17 mouse cellular contexts compared by ENCODE assay signal in genomic region chr6:122635315-122635714, GRCm38 (mm10). TPM values are rescaled to one million over a fixed set of nuclear protein-coding genes. Genes with fewer than 3 reads are reported as not detected.
DNase-seq lines count a peak whose midpoint lies in the region; ATAC-seq and TF ChIP-seq lines count a peak whose summit lies in the region.
"Had no signal": no experiment of that assay in that cellular context is flagged by ENCODE, and none has a peak within 500 bp of the region (broad histone marks: within the 10 kb centered on the region; RNA-seq: fewer than 3 reads in every experiment).

No protein-coding gene starts in this region.

- no peaks in the 10 kb centered on the region for H3K9me3 ChIP-seq in liver, embryonic 12.5 days (replicated peaks)
- H3K9me3 ChIP-seq in midbrain, embryonic 10.5 days (replicated peaks), result no peaks in the 10 kb centered on the region
- H3K9me3 ChIP-seq in forebrain, embryonic 16.5 days (ENCODE audit: control insufficient read depth, low read length), result no peaks in the 10 kb centered on the region
- H3K9me3 ChIP-seq: heart, embryonic 12.5 days; hindbrain, embryonic 12.5 days; stomach, embryonic 15.5 days had no signal

- H3K27ac ChIP-seq in liver, adult 2 months (replicated peaks; ENCODE audit: insufficient read depth, low read depth, low read length), result no peak overlapping the region
- H3K27ac ChIP-seq in liver, embryonic 12.5 days, result no peak overlapping the region
- H3K27ac ChIP-seq in midbrain, embryonic 10.5 days (replicated peaks), result no peak overlapping the region
- no peak overlapping the region for H3K27ac ChIP-seq in forebrain, embryonic 16.5 days (ENCODE audit: low read length)
- H3K27ac ChIP-seq: hindbrain, embryonic 12.5 days; stomach, embryonic 15.5 days had no signal

- no peak overlapping the region for H3K4me3 ChIP-seq in liver, adult 2 months (ENCODE audit: insufficient read depth, low read depth, low read length)
- no peak overlapping the region for H3K4me3 ChIP-seq in liver, embryonic 12.5 days
- no peak overlapping the region for H3K4me3 ChIP-seq in midbrain, embryonic 10.5 days
- H3K4me3 ChIP-seq in forebrain, embryonic 16.5 days (replicated peaks; ENCODE audit: low read length), result no peak overlapping the region
- H3K4me3 ChIP-seq: heart, embryonic 12.5 days; hindbrain, embryonic 12.5 days; stomach, embryonic 15.5 days had no signal

- H3K4me2 ChIP-seq in liver, embryonic 12.5 days, result no peak overlapping the region
- no peak overlapping the region for H3K4me2 ChIP-seq in forebrain, embryonic 16.5 days (ENCODE audit: low read length)
- H3K4me2 ChIP-seq: heart, embryonic 12.5 days; hindbrain, embryonic 12.5 days; stomach, embryonic 15.5 days had no signal

- peaks cover 2% of the 10 kb centered on the region for H3K4me1 ChIP-seq in liver, adult 2 months (ENCODE audit: control insufficient read depth, insufficient read depth, low read length)
- no peaks in the 10 kb centered on the region for H3K4me1 ChIP-seq in liver, embryonic 12.5 days
- no peaks in the 10 kb centered on the region for H3K4me1 ChIP-seq in midbrain, embryonic 10.5 days
- H3K4me1 ChIP-seq in forebrain, embryonic 16.5 days (replicated peaks; ENCODE audit: control insufficient read depth, insufficient read depth, low read length), result no peaks in the 10 kb centered on the region
- H3K4me1 ChIP-seq: heart, embryonic 12.5 days; hindbrain, embryonic 12.5 days; stomach, embryonic 15.5 days had no signal

- DNase-seq in adrenal gland, postnatal 10 days, result peak; percentile 35
- DNase-seq in adrenal gland, postnatal 4 days (ENCODE audit: low spot score in 2 of 2), result no peak
- DNase-seq in liver, adult 2 months (ENCODE audit: extremely low read depth, low read depth, low spot score), result peak; percentile 36
- no peak for DNase-seq in midbrain, embryonic 10.5 days (ENCODE audit: low spot score)
- DNase-seq: cerebellum, adult 8-10 months; kidney, adult 18-20 months; right cerebral cortex, postnatal 4 days; thymus, postnatal 25 days had no signal

- H3K27me3 ChIP-seq in liver, adult 2 months (ENCODE audit: control insufficient read depth, insufficient read depth, low read length), result no peaks in the 10 kb centered on the region
- H3K27me3 ChIP-seq in liver, embryonic 12.5 days (replicated peaks), result no peaks in the 10 kb centered on the region
- no peaks in the 10 kb centered on the region for H3K27me3 ChIP-seq in midbrain, embryonic 10.5 days (ENCODE audit: low read depth, poor library complexity, severe bottlenecking)
- no peaks in the 10 kb centered on the region for H3K27me3 ChIP-seq in forebrain, embryonic 16.5 days (replicated peaks; ENCODE audit: control insufficient read depth, insufficient read depth, low read length)
- H3K27me3 ChIP-seq: hindbrain, embryonic 12.5 days; stomach, embryonic 15.5 days had no signal

- no peaks in the 10 kb centered on the region for H3K79me2 ChIP-seq in liver, adult 2 months (ENCODE audit: control insufficient read depth, insufficient read depth, low read length)

- TF ChIP-seq CTCF in liver, adult 2 months (IDR thresholded peaks at IDR 0.05; ENCODE audit: low read depth, low read length), result no peak

- no peak overlapping the region for H3K9ac ChIP-seq in liver, adult 2 months (ENCODE audit: low read depth, low read length)
- H3K9ac ChIP-seq in liver, embryonic 12.5 days, result no peak overlapping the region
- no peak overlapping the region for H3K9ac ChIP-seq in forebrain, embryonic 16.5 days (replicated peaks; ENCODE audit: low read depth, low read length)
- H3K9ac ChIP-seq: heart, embryonic 12.5 days; hindbrain, embryonic 12.5 days; stomach, embryonic 15.5 days had no signal

- no peak for ATAC-seq in liver, embryonic 12.5 days
- peak; percentile 60 to 80; a peak in 2 of 4 replicates for ATAC-seq in hematopoietic stem cell, adult 5-6 weeks (replicated peaks in 1 of 2; ENCODE audit: insufficient read depth in 1 of 2, low FRiP score in 2 of 2, low TSS enrichment in 1 of 2, low read depth in 1 of 2, poor library complexity in 2 of 2, severe bottlenecking in 2 of 2)
- ATAC-seq in monocyte, adult 5-6 weeks (replicated peaks; ENCODE audit: insufficient number of reproducible peaks, low FRiP score, low TSS enrichment, poor library complexity, severe bottlenecking), result peak; percentile 93
- ATAC-seq in forebrain, embryonic 16.5 days, result no peak

- no peak for TF ChIP-seq POLR2A in liver, adult 2 months (IDR thresholded peaks at IDR 0.05; ENCODE audit: extremely low read depth, insufficient read depth, low read length)

- no peaks in the 10 kb centered on the region for H3K36me3 ChIP-seq in liver, adult 2 months (ENCODE audit: control insufficient read depth, insufficient read depth, low read length)
- H3K36me3 ChIP-seq in liver, embryonic 12.5 days, result no peaks in the 10 kb centered on the region
- no peaks in the 10 kb centered on the region for H3K36me3 ChIP-seq in midbrain, embryonic 10.5 days
- no peaks in the 10 kb centered on the region for H3K36me3 ChIP-seq in forebrain, embryonic 16.5 days (ENCODE audit: control insufficient read depth, insufficient read depth)
- H3K36me3 ChIP-seq: heart, embryonic 12.5 days; hindbrain, embryonic 12.5 days; stomach, embryonic 15.5 days had no signal

- 67% methylated on average over 7 of the region's 7 CpGs for WGBS in liver, adult 2 months
- WGBS in liver, embryonic 12.5 days (ENCODE audit: insufficient replicate concordance), result 55% methylated on average over 7 of the region's 7 CpGs
- WGBS in midbrain, embryonic 10.5 days, result 92% methylated on average over 7 of the region's 7 CpGs
- 90% methylated on average over 7 of the region's 7 CpGs for WGBS in forebrain, embryonic 16.5 days

RNA-seq across cellular contexts. Expression of gene Dppa3, which starts 9.1 kb away (rescaled TPM):
- total RNA-seq in adrenal gland, postnatal 10 days (2021), result not detected
- total RNA-seq in adrenal gland, postnatal 4 days (2021), result not detected
- not detected in 2 replicates for total RNA-seq in liver, adult 2 months (2014; rRNA removed)
- polyA plus RNA-seq in liver, adult 2 months (2012; rRNA removed), result not detected in 2 replicates
- polyA plus RNA-seq in liver, embryonic 12.5 days (2016; fragmentation: Nextera tagmentation; extraction: Ambion mirVana), result not detected in 2 replicates
- not detected in 2 replicates for total RNA-seq in hematopoietic stem cell, adult 5-6 weeks (2017)
- total RNA-seq in monocyte, adult 5-6 weeks (2017), result 8.6 TPM in 1 of 3 replicates, not detected in the others
- not detected in 2 replicates for polyA plus RNA-seq in midbrain, embryonic 10.5 days (2016; fragmentation: Nextera tagmentation; extraction: Ambion mirVana)
- polyA plus RNA-seq in forebrain, embryonic 16.5 days (2015; fragmentation: Nextera tagmentation; extraction: Ambion mirVana), result not detected in 2 replicates
- total RNA-seq: layer of hippocampus, postnatal 14 days had no signal
- polyA plus RNA-seq: heart, embryonic 12.5 days; hindbrain, embryonic 12.5 days; limb, embryonic 11.5 days; stomach, embryonic 15.5 days had no signal

RNA-seq across cellular contexts. Expression of gene Gdf3, which starts 25.4 kb away (rescaled TPM):
- not detected for total RNA-seq in adrenal gland, postnatal 10 days (2021)
- not detected for total RNA-seq in adrenal gland, postnatal 4 days (2021)
- not detected in 2 replicates for total RNA-seq in liver, adult 2 months (2014; rRNA removed)
- polyA plus RNA-seq in liver, adult 2 months (2012; rRNA removed), result 0.05 TPM in 1 of 2 replicates, not detected in the other
- 7.9 and 8.4 TPM in 2 replicates for polyA plus RNA-seq in liver, embryonic 12.5 days (2016; fragmentation: Nextera tagmentation; extraction: Ambion mirVana)
- 2.2 and 5.4 TPM in 2 replicates for total RNA-seq in hematopoietic stem cell, adult 5-6 weeks (2017)
- total RNA-seq in monocyte, adult 5-6 weeks (2017), result 1.7 to 3.5 TPM (median 2.5 TPM) in 3 replicates
- 0.06 and 0.09 TPM in 2 replicates for polyA plus RNA-seq in midbrain, embryonic 10.5 days (2016; fragmentation: Nextera tagmentation; extraction: Ambion mirVana)
- polyA plus RNA-seq in forebrain, embryonic 16.5 days (2015; fragmentation: Nextera tagmentation; extraction: Ambion mirVana), result not detected in 2 replicates
- total RNA-seq: layer of hippocampus, postnatal 14 days had no signal

RNA-seq across cellular contexts. Expression of gene Apobec1, which starts 33.1 kb away (rescaled TPM):
- total RNA-seq in adrenal gland, postnatal 10 days (2021), result 10 to 100 TPM; 10.5 to 11.2 TPM
- 10 to 100 TPM; 10.1 to 13.1 TPM for total RNA-seq in adrenal gland, postnatal 4 days (2021)
- total RNA-seq in liver, adult 2 months (2014; rRNA removed), result 17.3 and 21.9 TPM in 2 replicates
- 16.3 and 18.2 TPM in 2 replicates for polyA plus RNA-seq in liver, adult 2 months (2012; rRNA removed)
- 3.7 and 4.1 TPM in 2 replicates for polyA plus RNA-seq in liver, embryonic 12.5 days (2016; fragmentation: Nextera tagmentation; extraction: Ambion mirVana)
- total RNA-seq in hematopoietic stem cell, adult 5-6 weeks (2017), result 12.1 and 17.4 TPM in 2 replicates
- total RNA-seq in monocyte, adult 5-6 weeks (2017), result 129 to 219 TPM (median 170 TPM) in 3 replicates
- polyA plus RNA-seq in midbrain, embryonic 10.5 days (2016; fragmentation: Nextera tagmentation; extraction: Ambion mirVana), result 1.6 and 1.7 TPM in 2 replicates
- polyA plus RNA-seq in forebrain, embryonic 16.5 days (2015; fragmentation: Nextera tagmentation; extraction: Ambion mirVana), result 4.4 and 4.9 TPM in 2 replicates

Comparison
In these comparisons a context has a peak if more than half of its experiments do, and no peak if none do; other contexts are left out.
1. DNase-seq: peak in adrenal gland, postnatal 10 days (single experiment) and liver, adult 2 months (single experiment); none in adrenal gland, postnatal 4 days (0 of 2) and midbrain, embryonic 10.5 days (single experiment).
2. ATAC-seq: peak in hematopoietic stem cell, adult 5-6 weeks (2 of 2) and monocyte, adult 5-6 weeks (single experiment); none in liver, embryonic 12.5 days (single experiment) and forebrain, embryonic 16.5 days (single experiment).